Mouse (Mus musculus): Measurements from ENCODE around the gene Chat.

DNA sequence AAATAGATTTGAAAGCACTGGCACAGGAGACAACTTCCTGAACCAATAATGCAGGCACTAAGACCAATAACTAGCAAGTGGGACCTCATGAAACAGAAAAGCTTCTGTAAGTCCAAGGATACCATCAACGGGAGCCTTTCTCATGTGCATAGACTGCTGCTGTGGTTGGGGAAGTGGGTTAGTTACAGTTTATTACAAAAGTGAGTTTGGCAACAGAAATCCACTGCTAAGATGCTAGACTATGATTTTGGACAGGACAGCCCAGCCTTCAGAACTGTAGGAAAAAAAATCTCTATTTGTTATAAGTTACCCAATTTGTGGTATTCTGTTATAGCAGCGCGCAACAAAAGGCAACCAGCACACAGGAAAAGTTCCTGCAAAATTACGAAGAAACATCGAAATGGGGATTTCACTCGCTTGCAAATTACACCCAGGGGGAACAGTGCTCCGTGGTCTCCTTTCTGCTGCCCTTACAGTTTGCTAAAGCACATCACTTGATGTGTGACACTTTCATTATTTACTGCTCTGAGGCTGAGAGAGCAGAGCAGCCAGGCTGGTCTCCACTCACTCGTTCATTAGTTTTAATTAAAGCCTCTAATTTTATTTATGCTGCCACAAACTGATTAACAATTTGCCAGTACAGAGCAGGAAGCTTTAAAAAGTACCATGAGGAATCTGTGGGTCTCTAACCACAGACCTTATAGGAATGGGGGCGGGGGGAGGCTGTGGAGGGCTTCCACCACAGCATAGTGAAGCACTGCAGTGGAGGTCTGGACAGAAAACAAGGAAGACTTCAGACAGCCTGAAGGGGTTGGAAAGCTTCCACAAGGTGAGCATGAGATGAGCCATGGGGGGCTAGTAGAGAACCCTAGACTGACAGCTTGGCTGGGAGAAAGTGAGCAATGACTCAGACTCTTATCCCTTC is 37.2 kb upstream of the Chat start:
- no peak for TF ChIP-seq CTCF (conservative IDR thresholded peaks at IDR 0.05; ENCODE audit: low read length)
- TF ChIP-seq POU5F1 (IDR thresholded peaks at IDR 0.05; ENCODE audit: borderline replicate concordance, low read length) = no peak

Data from E14TG2a.4 (cell line).